Mouse (Mus musculus) megakaryocyte-erythroid progenitor cell, adult 5-6 weeks (primary cell): ENCODE results near the gene Ager. TPM values are rescaled to one million over a fixed set of nuclear protein-coding genes. Genes with fewer than 3 reads are reported as not detected.
A peak's percentile ranks its signal among the peaks of the same experiment; 100 is the strongest.

Experiments used
- ATAC-seq: replicated peaks from 2 replicates; pipeline ENCODE4 v1.8.0; 2016; ENCODE audit warnings: mild to moderate bottlenecking, inconsistent platforms; ENCODE audit not compliant: severe bottlenecking, poor library complexity, low FRiP score, low TSS enrichment
- total RNA-seq, 2 experiments: library from RNA; stranded (forward) in 1 of 2; stranded (reverse) in 1 of 2; fragments of 200-1000, 215-1000 nt in 1 of 2; fragments of >200 nt in 1 of 2; fragmentation: Nextera tagmentation in 1 of 2; gene quantifications; 2 replicates each; pipeline ENCODE4 v1.2.3; 2014 to 2017

Ager gene
- total RNA-seq, 2 experiments from 2014 or later, result 6.6 TPM; not detected in 1

- ATAC-seq, result no peak
These were observed 14.3 kb upstream of the Ager start for GRCm38 (mm10) chr17:34583397-34583796.

GRCm38 (mm10) chr17:34583819-34584218 is 13.8 kb upstream of the Ager start:
- no peak for ATAC-seq

- no peak for ATAC-seq
These were observed 12.5 kb upstream of the Ager start for GRCm38 (mm10) chr17:34585121-34585520.

- no peak for ATAC-seq
These were observed 11.5 kb upstream of the Ager start for GRCm38 (mm10) chr17:34585877-34586771.

GRCm38 (mm10) chr17:34586796-34587422 is 10.8 kb upstream of the Ager start:
- ATAC-seq, result peak; percentile 57

- peak; percentile 44 for ATAC-seq
These were observed 10.2 kb upstream of the Ager start for GRCm38 (mm10) chr17:34587423-34587811.

GRCm38 (mm10) chr17:34587814-34588213 is 9.8 kb upstream of the Ager start:
- no peak for ATAC-seq

- ATAC-seq, result no peak
These were observed 8.9 kb upstream of the Ager start for GRCm38 (mm10) chr17:34588767-34589166.

- no peak for ATAC-seq
These were observed 8.5 kb upstream of the Ager start for GRCm38 (mm10) chr17:34589206-34589605.

- no peak for ATAC-seq
These were observed 8.0 kb upstream of the Ager start, which contains the start of gene Gpsm3 for GRCm38 (mm10) chr17:34589681-34590101. Gene Gpsm3 (plus strand): TSS chr17:34589806.

- no peak for ATAC-seq
These were observed 7.3 kb upstream of the Ager start for GRCm38 (mm10) chr17:34590154-34590987.

GRCm38 (mm10) chr17:34591029-34591993 is 6.4 kb upstream of the Ager start, which contains the start of gene Pbx2:
Gene Pbx2 (plus strand): TSS chr17:34591266.
- ATAC-seq, result no peak

GRCm38 (mm10) chr17:34591994-34592375 is 5.7 kb upstream of the Ager start:
- ATAC-seq, result peak; percentile 38

GRCm38 (mm10) chr17:34592581-34593549 is 4.8 kb upstream of the Ager start:
- no peak for ATAC-seq

GRCm38 (mm10) chr17:34593752-34594525 is 3.7 kb upstream of the Ager start:
- no peak for ATAC-seq

GRCm38 (mm10) chr17:34596098-34596497 is 1.6 kb upstream of the Ager start:
- ATAC-seq, result no peak

GRCm38 (mm10) chr17:34599891-34600290 is 2.2 kb downstream of the Ager start:
- no peak for ATAC-seq
